Mouse (Mus musculus) layer of hippocampus, adult 8-10 months (tissue): ENCODE results near the gene Ndufa9. TPM values are rescaled to one million over a fixed set of nuclear protein-coding genes. Genes with fewer than 3 reads are reported as not detected.

ENCODE experiments used
- total RNA-seq, 4 experiments: library from RNA; stranded (reverse); gene quantifications; 2 replicates each; pipeline ENCODE4 v1.2.4; 2022

Ndufa9 gene
- total RNA-seq, 4 experiments from 2014 or later: 145 to 166 (median 152) TPM

Other genes starting within 250 kb of the Ndufa9 start
- gene Kcna1, start 202.8 kb downstream of the Ndufa9 start, total RNA-seq: 100 to 1,000 TPM; 118 to 123 (median 121) TPM
- gene Kcna6, start 108.5 kb downstream of the Ndufa9 start, total RNA-seq: 10 to 100 TPM; 45.8 to 60.4 (median 52.2) TPM
- gene Akap3, start 4.0 kb upstream of the Ndufa9 start, total RNA-seq: under 1 TPM; 0.11 to 0.29 (median 0.26) TPM
- 1 to 10 TPM in 1 of 4 experiments, under 1 TPM in 2, not detected in 1; 0.19 to 1.0 (median 0.45) TPM for gene Dyrk4, start 72.7 kb upstream of the Ndufa9 start, total RNA-seq
- gene Rad51ap1, start 90.5 kb upstream of the Ndufa9 start, total RNA-seq: 1 to 10 TPM; 1.4 to 3.9 (median 2.7) TPM
- gene D6Wsu163e, start 90.8 kb upstream of the Ndufa9 start, total RNA-seq: 10 to 100 TPM; 43.4 to 49.3 (median 46.7) TPM
- gene Fgf6, start 166.4 kb upstream of the Ndufa9 start, total RNA-seq: not detected
- gene Fgf23, start 223.8 kb upstream of the Ndufa9 start, total RNA-seq: under 1 TPM in 2 of 4 experiments, not detected in 2; 0.36 to 0.43 TPM